Mouse (Mus musculus): ENCODE measurements around the gene Sfrp5.

DNA sequence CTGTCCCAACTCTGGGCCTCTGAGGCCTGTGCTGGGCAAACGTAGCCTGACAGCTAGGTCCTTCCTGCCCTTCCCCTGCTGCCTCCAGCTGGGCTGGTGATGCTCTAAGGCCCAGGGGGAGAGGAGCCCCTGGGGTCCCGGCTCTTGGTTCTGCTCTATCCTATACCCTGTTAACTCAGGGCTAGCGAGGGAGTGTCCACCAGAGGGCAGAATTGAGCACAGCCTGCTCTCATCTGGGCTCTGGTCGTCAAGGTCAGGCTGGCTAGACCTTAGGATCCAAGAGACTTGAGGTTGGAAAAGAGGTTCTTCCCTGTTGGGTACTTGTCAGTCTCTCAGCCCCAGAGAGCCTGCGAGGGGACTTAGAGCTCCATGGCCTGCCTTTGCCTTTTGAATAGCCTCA, 11.6 kb downstream of the Sfrp5 start:
- TF ChIP-seq FLI1 (IDR thresholded peaks at IDR 0.05; ENCODE audit: low read length) (no peak), GATA1 (IDR thresholded peaks at IDR 0.05; ENCODE audit: borderline replicate concordance, low read length) (no peak)

Data from megakaryocyte, embryonic 14.5 days (primary cell).